Comparison of ENCODE assay signal across 9 mouse cellular contexts in genomic region chr16:10834542-10834910, GRCm38 (mm10). TPM values are rescaled to one million over a fixed set of nuclear protein-coding genes. Genes with fewer than 3 reads are reported as not detected.
DNase-seq lines count a peak whose midpoint lies in the region; ATAC-seq and TF ChIP-seq lines count a peak whose summit lies in the region.
"Had no signal": no experiment of that assay in that cellular context is flagged by ENCODE, and none has a peak within 500 bp of the region (broad histone marks: within the 10 kb centered on the region; RNA-seq: fewer than 3 reads in every experiment).

No protein-coding gene starts in this region.

- H3K79me2 ChIP-seq in liver, adult 2 months (ENCODE audit: control insufficient read depth, insufficient read depth, low read length), result no peaks in the 10 kb centered on the region

- H3K4me1 ChIP-seq in liver, adult 2 months (ENCODE audit: control insufficient read depth, insufficient read depth, low read length), result peaks cover 5% of the 10 kb centered on the region; the same call in 1 of the 2 replicates
- peaks cover 14% of the 10 kb centered on the region for H3K4me1 ChIP-seq in embryonic facial prominence, embryonic 14.5 days (ENCODE audit: control insufficient read depth, insufficient read depth, low read length)
- 0 out of 2 replicates have a peak, but pooled peaks cover 7% of the 10 kb centered on the region for H3K4me1 ChIP-seq in intestine, postnatal 0 days (replicated peaks; ENCODE audit: control insufficient read depth, insufficient read depth, low read length)
- H3K4me1 ChIP-seq in neural tube, embryonic 15.5 days, result peaks cover 17% of the 10 kb centered on the region

- no peak for ATAC-seq in embryonic facial prominence, embryonic 14.5 days (ENCODE audit: low read depth)
- ATAC-seq in intestine, postnatal 0 days, result no peak
- ATAC-seq in neural tube, embryonic 15.5 days (ENCODE audit: low FRiP score), result no peak

- peak overlapping the region; percentile 95 for H3K4me2 ChIP-seq in embryonic facial prominence, embryonic 14.5 days (ENCODE audit: low read depth, low read length)
- H3K4me2 ChIP-seq in intestine, postnatal 0 days (replicated peaks; ENCODE audit: low read depth), result peak overlapping the region; percentile 98
- peak overlapping the region; percentile 97 for H3K4me2 ChIP-seq in neural tube, embryonic 15.5 days

- H3K27me3 ChIP-seq in liver, adult 2 months (ENCODE audit: control insufficient read depth, insufficient read depth, low read length), result no peaks in the 10 kb centered on the region
- no peaks in the 10 kb centered on the region for H3K27me3 ChIP-seq in embryonic facial prominence, embryonic 14.5 days (replicated peaks; ENCODE audit: control insufficient read depth, insufficient read depth, low read length)
- no peaks in the 10 kb centered on the region for H3K27me3 ChIP-seq in intestine, postnatal 0 days (replicated peaks; ENCODE audit: control insufficient read depth, insufficient read depth, low read length)
- H3K27me3 ChIP-seq in neural tube, embryonic 15.5 days (replicated peaks), result no peaks in the 10 kb centered on the region

- WGBS in liver, adult 2 months, result 8% methylated on average over 12 of the region's 12 CpGs
- WGBS in embryonic facial prominence, embryonic 14.5 days, result 8% methylated on average over 12 of the region's 12 CpGs
- 4% methylated on average over 12 of the region's 12 CpGs for WGBS in intestine, postnatal 0 days
- WGBS in neural tube, embryonic 15.5 days, result 8% methylated on average over 12 of the region's 12 CpGs

- TF ChIP-seq POLR2A in liver, adult 2 months (IDR thresholded peaks at IDR 0.05; ENCODE audit: extremely low read depth, insufficient read depth, low read length), result no peak

- peak overlapping the region; percentile 88; the same call in 1 of the 2 replicates for H3K4me3 ChIP-seq in liver, adult 2 months (ENCODE audit: insufficient read depth, low read depth, low read length)
- peak overlapping the region; percentile 80 for H3K4me3 ChIP-seq in embryonic facial prominence, embryonic 14.5 days (ENCODE audit: low read depth, low read length)
- H3K4me3 ChIP-seq in intestine, postnatal 0 days (ENCODE audit: low read depth, low read length), result peak overlapping the region; percentile 76
- peak overlapping the region; percentile 77 for H3K4me3 ChIP-seq in neural tube, embryonic 15.5 days (replicated peaks)

- no peak for TF ChIP-seq CTCF in liver, adult 2 months (IDR thresholded peaks at IDR 0.05; ENCODE audit: low read depth, low read length)
- TF ChIP-seq CTCF in intestine, postnatal 0 days (IDR thresholded peaks at IDR 0.05; ENCODE audit: low read depth), result no peak

- no peaks in the 10 kb centered on the region for H3K9me3 ChIP-seq in embryonic facial prominence, embryonic 14.5 days (ENCODE audit: control insufficient read depth, low read length)
- H3K9me3 ChIP-seq in intestine, postnatal 0 days (ENCODE audit: control insufficient read depth), result no peaks in the 10 kb centered on the region
- H3K9me3 ChIP-seq in neural tube, embryonic 15.5 days (replicated peaks), result no peaks in the 10 kb centered on the region

- no peak overlapping the region for H3K9ac ChIP-seq in liver, adult 2 months (ENCODE audit: low read depth, low read length)
- H3K9ac ChIP-seq in embryonic facial prominence, embryonic 14.5 days (ENCODE audit: low read depth, low read length), result peak overlapping the region; percentile 82
- no peak overlapping the region for H3K9ac ChIP-seq in intestine, postnatal 0 days (ENCODE audit: low read depth, low read length)
- no peak overlapping the region for H3K9ac ChIP-seq in neural tube, embryonic 15.5 days (replicated peaks)

- no peak overlapping the region for H3K27ac ChIP-seq in liver, adult 2 months (replicated peaks; ENCODE audit: insufficient read depth, low read depth, low read length)
- H3K27ac ChIP-seq in embryonic facial prominence, embryonic 14.5 days (replicated peaks; ENCODE audit: low read depth, low read length), result peak overlapping the region; percentile 88; the same call in 1 of the 2 replicates
- H3K27ac ChIP-seq in intestine, postnatal 0 days (ENCODE audit: low read depth, low read length), result no peak overlapping the region
- no peak overlapping the region for H3K27ac ChIP-seq in neural tube, embryonic 15.5 days (replicated peaks)

- DNase-seq in liver, adult 2 months (ENCODE audit: extremely low read depth, low read depth, low spot score), result no peak
- no peak for DNase-seq in liver
- peak; percentile 42 for DNase-seq in embryonic facial prominence, embryonic 14.5 days (ENCODE audit: low spot score)
- no peak for DNase-seq in T-cell, adult 2 months (ENCODE audit: low spot score)
- DNase-seq in frontal cortex, adult 2 months (ENCODE audit: extremely low spot score in 1 of 2, low spot score in 1 of 2), result no peak
- DNase-seq in spleen, adult 18-20 months, result no peak

- no peaks in the 10 kb centered on the region for H3K36me3 ChIP-seq in liver, adult 2 months (ENCODE audit: control insufficient read depth, insufficient read depth, low read length)
- H3K36me3 ChIP-seq in embryonic facial prominence, embryonic 14.5 days (ENCODE audit: control insufficient read depth, insufficient read depth, low read length), result no peaks in the 10 kb centered on the region
- H3K36me3 ChIP-seq in intestine, postnatal 0 days (ENCODE audit: control insufficient read depth, insufficient read depth), result no peaks in the 10 kb centered on the region
- no peaks in the 10 kb centered on the region for H3K36me3 ChIP-seq in neural tube, embryonic 15.5 days

RNA-seq across cellular contexts. Expression of gene Rmi2, which starts 0.3 kb away (rescaled TPM):
- 0.09 and 0.34 TPM in 2 replicates for total RNA-seq in liver, adult 2 months (2014; rRNA removed)
- polyA plus RNA-seq in liver, adult 2 months (2012; rRNA removed), result 0.06 TPM in 1 of 2 replicates, not detected in the other
- polyA plus RNA-seq in embryonic facial prominence, embryonic 14.5 days (2014; fragmentation: Nextera tagmentation; extraction: Ambion mirVana), result 2.0 and 3.3 TPM in 2 replicates
- 0.53 and 0.88 TPM in 2 replicates for polyA plus RNA-seq in intestine, postnatal 0 days (2015; fragmentation: Nextera tagmentation; extraction: Ambion mirVana)
- polyA plus RNA-seq in neural tube, embryonic 15.5 days (2015; fragmentation: Nextera tagmentation; extraction: Ambion mirVana), result 0.37 and 1.7 TPM in 2 replicates
- 0.16 and 0.19 TPM in 2 replicates for polyA plus RNA-seq in frontal cortex, adult 2 months (2012; rRNA removed)

RNA-seq across cellular contexts. Expression of gene Gm11172, which starts 21.8 kb away (rescaled TPM):
- total RNA-seq in liver, adult 2 months (2014; rRNA removed), result not detected in 2 replicates
- polyA plus RNA-seq in liver, adult 2 months (2012; rRNA removed), result not detected in 2 replicates
- not detected in 2 replicates for polyA plus RNA-seq in embryonic facial prominence, embryonic 14.5 days (2014; fragmentation: Nextera tagmentation; extraction: Ambion mirVana)
- not detected in 2 replicates for polyA plus RNA-seq in intestine, postnatal 0 days (2015; fragmentation: Nextera tagmentation; extraction: Ambion mirVana)
- not detected in 2 replicates for polyA plus RNA-seq in neural tube, embryonic 15.5 days (2015; fragmentation: Nextera tagmentation; extraction: Ambion mirVana)
- not detected in 2 replicates for polyA plus RNA-seq in frontal cortex, adult 2 months (2012; rRNA removed)
- total RNA-seq: adrenal gland, postnatal 10 days had no signal

RNA-seq across cellular contexts. Expression of gene Prm1, which starts 28.9 kb away (rescaled TPM):
- total RNA-seq in liver, adult 2 months (2014; rRNA removed), result not detected in 2 replicates
- 0.70 TPM in 1 of 2 replicates, not detected in the other for polyA plus RNA-seq in liver, adult 2 months (2012; rRNA removed)
- not detected in 2 replicates for polyA plus RNA-seq in embryonic facial prominence, embryonic 14.5 days (2014; fragmentation: Nextera tagmentation; extraction: Ambion mirVana)
- polyA plus RNA-seq in intestine, postnatal 0 days (2015; fragmentation: Nextera tagmentation; extraction: Ambion mirVana), result not detected in 2 replicates
- 0.50 and 0.89 TPM in 2 replicates for polyA plus RNA-seq in neural tube, embryonic 15.5 days (2015; fragmentation: Nextera tagmentation; extraction: Ambion mirVana)
- not detected in 2 replicates for polyA plus RNA-seq in frontal cortex, adult 2 months (2012; rRNA removed)
- total RNA-seq: adrenal gland, postnatal 10 days had no signal

RNA-seq across cellular contexts. Expression of gene Prm2, which starts 38.6 kb away (rescaled TPM):
- not detected in 2 replicates for total RNA-seq in liver, adult 2 months (2014; rRNA removed)
- polyA plus RNA-seq in liver, adult 2 months (2012; rRNA removed), result 0.22 TPM in 1 of 2 replicates, not detected in the other
- not detected in 2 replicates for polyA plus RNA-seq in embryonic facial prominence, embryonic 14.5 days (2014; fragmentation: Nextera tagmentation; extraction: Ambion mirVana)
- not detected in 2 replicates for polyA plus RNA-seq in intestine, postnatal 0 days (2015; fragmentation: Nextera tagmentation; extraction: Ambion mirVana)
- not detected in 2 replicates for polyA plus RNA-seq in neural tube, embryonic 15.5 days (2015; fragmentation: Nextera tagmentation; extraction: Ambion mirVana)
- polyA plus RNA-seq in frontal cortex, adult 2 months (2012; rRNA removed), result not detected in 2 replicates
- total RNA-seq: adrenal gland, postnatal 10 days had no signal

RNA-seq across cellular contexts. Expression of gene Prm3, which starts 43.8 kb away (rescaled TPM):
- total RNA-seq in liver, adult 2 months (2014; rRNA removed), result not detected in 2 replicates
- not detected in 2 replicates for polyA plus RNA-seq in liver, adult 2 months (2012; rRNA removed)
- not detected in 2 replicates for polyA plus RNA-seq in embryonic facial prominence, embryonic 14.5 days (2014; fragmentation: Nextera tagmentation; extraction: Ambion mirVana)
- not detected in 2 replicates for polyA plus RNA-seq in intestine, postnatal 0 days (2015; fragmentation: Nextera tagmentation; extraction: Ambion mirVana)
- not detected in 2 replicates for polyA plus RNA-seq in neural tube, embryonic 15.5 days (2015; fragmentation: Nextera tagmentation; extraction: Ambion mirVana)
- polyA plus RNA-seq in frontal cortex, adult 2 months (2012; rRNA removed), result not detected in 2 replicates
- total RNA-seq: adrenal gland, postnatal 10 days had no signal
